Mouse (Mus musculus) megakaryocyte, embryonic 14.5 days (primary cell): ENCODE measurements at regions not wholly inside any gene's neighbourhood (a gene's known extent, or its start where the extent isn't known, plus 50 kb on each side); places are given as distances from the start of the nearest gene placed in this dataset.

Source experiments
- FLI1 ChIP-seq: IDR thresholded peaks from 2 replicates; pipeline ENCODE4 v1.6.1; 2012; ENCODE audit warnings: low read length, inconsistent platforms, mixed read lengths
- GATA1 ChIP-seq: IDR thresholded peaks from 3 replicates; pipeline ENCODE4 v1.6.1; 2012; ENCODE audit warnings: mixed read lengths, low read length, inconsistent platforms, borderline replicate concordance

DNA sequence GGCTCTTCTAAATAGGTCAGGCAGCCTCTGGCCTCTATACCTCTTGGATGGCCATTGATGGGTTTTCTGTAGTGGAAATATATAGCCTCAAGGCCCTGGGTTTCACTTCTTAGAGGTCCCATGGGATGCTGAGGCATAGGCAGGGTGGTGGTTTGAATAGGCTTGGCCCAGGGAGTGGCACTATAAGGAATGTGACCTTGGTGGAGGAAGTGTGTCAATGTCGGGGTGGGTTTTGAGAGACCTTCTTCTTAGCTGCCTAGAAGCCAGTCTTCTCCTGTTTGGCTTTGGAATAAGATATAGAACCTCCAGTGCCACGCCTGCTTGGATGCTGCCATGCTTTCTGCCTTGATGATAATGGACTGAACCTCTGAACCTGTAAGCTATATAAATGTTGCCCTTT lies 59.5 kb upstream of the Hpcal1 start:
- no peak for TF ChIP-seq GATA1
- TF ChIP-seq FLI1 = no peak
